Mouse (Mus musculus) limb, embryonic 15.5 days (tissue): ENCODE measurements at regions not wholly inside any gene's neighbourhood (a gene's known extent, or its start where the extent isn't known, plus 50 kb on each side); places are given as distances from the start of the nearest gene placed in this dataset.

Experiments used
- ATAC-seq: fragments of 200-750 bp; cut with Nextera tagmentation; 2 replicates; pipeline ENCODE4 v1.8.0; 2017; ENCODE audit warnings: low read depth, moderate TSS enrichment; ENCODE audit not compliant: insufficient number of reproducible peaks, low FRiP score, low TSS enrichment
- H3K27ac ChIP-seq: fragments of 300-500 bp; sonication (generic); 2 replicates; pipeline ENCODE4 v1.5.1; 2015; ENCODE audit warnings: moderate library complexity, mild to moderate bottlenecking, inconsistent platforms
- H3K27me3 ChIP-seq: fragments of 300-500 bp; sonication (generic); 2 replicates; pipeline ENCODE4 v1.6.1; 2015; ENCODE audit warnings: inconsistent platforms
- H3K36me3 ChIP-seq: fragments of 300-500 bp; sonication (generic); 2 replicates; pipeline ENCODE4 v1.6.1; 2015; ENCODE audit warnings: inconsistent platforms
- H3K4me1 ChIP-seq: fragments of 300-500 bp; sonication (generic); 2 replicates; pipeline ENCODE4 v1.6.1; 2015; ENCODE audit warnings: inconsistent platforms
- H3K4me2 ChIP-seq: fragments of 300-500 bp; sonication (generic); 2 replicates; pipeline ENCODE4 v1.6.1; 2015; ENCODE audit warnings: mild to moderate bottlenecking, inconsistent platforms
- H3K4me3 ChIP-seq: fragments of 300-500 bp; sonication (generic); 2 replicates; pipeline ENCODE4 v1.5.1; 2015; ENCODE audit warnings: mild to moderate bottlenecking, inconsistent platforms
- H3K9ac ChIP-seq: fragments of 300-500 bp; sonication (generic); 2 replicates; pipeline ENCODE4 v1.6.1; 2015; ENCODE audit warnings: inconsistent platforms
- H3K9me3 ChIP-seq: fragments of 300-500 bp; sonication (generic); 2 replicates; pipeline ENCODE4 v1.6.1; 2016; ENCODE audit warnings: inconsistent platforms
- WGBS: fragments of 180-500 bp; shearing (Covaris S2); methylation state at CpG from one replicate; pipeline ENCODE4 v1.1.7; 2015; 5-methylcytosine and 5-hydroxymethylcytosine counted together

DNA sequence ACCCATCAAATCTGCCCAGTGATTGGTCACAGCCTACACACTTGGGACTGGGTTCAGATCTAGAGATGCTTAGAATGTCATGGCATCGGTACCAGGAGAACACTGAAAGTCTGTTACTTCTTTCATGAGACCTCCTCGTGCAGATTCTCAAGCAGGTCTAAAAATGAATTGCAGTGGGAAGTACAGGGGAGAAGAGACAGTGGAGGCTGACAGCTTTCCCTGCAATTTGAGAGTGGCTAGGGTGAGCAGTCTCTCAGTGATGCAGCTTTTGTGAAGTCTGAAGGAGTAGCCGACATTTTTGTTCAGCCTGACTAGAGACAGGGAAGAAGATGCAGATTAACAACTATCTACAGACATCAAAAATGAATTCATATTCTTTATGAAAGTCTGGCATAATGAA is 112.5 kb downstream of the Fam198b start:
- Histone ChIP-seq H3K4me3 (no peak overlapping the region), H3K4me2 (no peak overlapping the region), H3K27me3 (no peaks in the 10 kb centered on the region), H3K36me3 (no peaks in the 10 kb centered on the region), H3K4me1 (no peaks in the 10 kb centered on the region), H3K9ac (no peak overlapping the region), H3K9me3 (no peaks in the 10 kb centered on the region), H3K27ac (no peak overlapping the region)
- WGBS, result 77% methylated on average over 3 of the region's 3 CpGs
- ATAC-seq, result no peak

DNA sequence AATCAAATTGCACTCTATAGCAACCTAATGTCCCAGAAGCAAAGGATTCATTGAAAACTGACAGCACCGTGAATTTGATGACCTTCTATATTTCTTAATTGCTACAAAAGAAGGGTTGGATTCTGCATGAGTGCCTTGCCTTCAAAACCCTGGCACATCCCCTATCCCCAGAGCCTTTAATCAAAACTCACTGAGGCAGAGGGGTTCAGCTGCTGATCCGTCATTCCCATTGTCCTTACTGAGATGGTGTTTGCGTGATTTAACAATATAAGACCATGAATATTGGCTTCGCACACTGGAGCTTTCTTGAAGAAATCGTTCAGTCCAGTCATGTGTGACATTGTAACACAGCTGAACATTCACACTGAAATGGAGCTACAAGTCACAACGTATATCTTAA is 118.0 kb downstream of the Fam198b start:
- no peak overlapping the region for H3K4me2 ChIP-seq
- no peak overlapping the region for H3K9ac ChIP-seq
- 86% methylated on average over 6 of the region's 6 CpGs for whole genome bisulfite sequencing
- H3K9me3 ChIP-seq, result no peaks in the 10 kb centered on the region
- H3K27ac ChIP-seq, result no peak overlapping the region
- H3K27me3 ChIP-seq, result no peaks in the 10 kb centered on the region
- H3K4me1 ChIP-seq, result no peaks in the 10 kb centered on the region
- no peak for ATAC-seq
- H3K36me3 ChIP-seq, result no peaks in the 10 kb centered on the region
- no peak overlapping the region for H3K4me3 ChIP-seq

DNA sequence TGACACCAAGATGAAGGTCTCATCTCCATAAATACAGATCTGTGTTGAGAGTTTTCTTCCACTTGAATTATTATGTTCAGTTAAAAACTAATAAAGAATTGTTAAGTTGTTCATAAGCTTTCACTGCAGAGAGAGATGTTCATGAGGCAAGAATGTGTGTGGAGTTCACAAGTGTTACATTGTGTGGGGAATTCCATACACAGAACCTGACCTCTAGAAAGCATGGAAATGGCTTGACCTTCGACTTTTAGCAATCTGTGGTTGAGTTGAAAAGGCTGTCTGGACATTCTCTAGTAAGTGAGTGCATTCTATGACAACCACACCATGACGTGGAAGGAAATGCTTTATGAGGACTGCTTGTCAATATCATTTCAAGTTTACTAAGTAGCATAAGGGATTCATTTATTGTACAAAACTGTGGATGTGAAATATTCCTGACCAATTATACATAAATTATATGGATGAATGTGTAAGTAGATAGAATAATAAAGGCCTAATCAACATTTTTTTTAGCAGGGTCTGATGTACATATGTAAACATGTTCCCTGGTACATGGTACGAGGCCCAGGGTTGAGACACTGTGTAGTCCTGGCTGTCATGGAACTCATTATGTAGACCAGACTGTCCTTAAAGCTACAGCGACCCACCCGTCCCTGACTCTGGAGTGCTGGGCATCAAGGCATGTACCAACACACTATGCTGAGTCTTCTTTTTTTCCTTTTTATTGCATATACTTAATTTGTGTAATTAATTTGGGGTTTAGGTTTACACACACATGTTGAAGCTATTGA is 119.2 kb downstream of the Fam198b start:
- Histone ChIP-seq H3K9me3 (no peaks in the 10 kb centered on the region), H3K4me3 (no peak overlapping the region), H3K4me1 (no peaks in the 10 kb centered on the region), H3K27ac (no peak overlapping the region), H3K27me3 (no peaks in the 10 kb centered on the region), H3K4me2 (no peak overlapping the region), H3K36me3 (no peaks in the 10 kb centered on the region), H3K9ac (no peak overlapping the region)
- WGBS, result 56% methylated on average over 5 of the region's 5 CpGs
- ATAC-seq, result no peak

DNA sequence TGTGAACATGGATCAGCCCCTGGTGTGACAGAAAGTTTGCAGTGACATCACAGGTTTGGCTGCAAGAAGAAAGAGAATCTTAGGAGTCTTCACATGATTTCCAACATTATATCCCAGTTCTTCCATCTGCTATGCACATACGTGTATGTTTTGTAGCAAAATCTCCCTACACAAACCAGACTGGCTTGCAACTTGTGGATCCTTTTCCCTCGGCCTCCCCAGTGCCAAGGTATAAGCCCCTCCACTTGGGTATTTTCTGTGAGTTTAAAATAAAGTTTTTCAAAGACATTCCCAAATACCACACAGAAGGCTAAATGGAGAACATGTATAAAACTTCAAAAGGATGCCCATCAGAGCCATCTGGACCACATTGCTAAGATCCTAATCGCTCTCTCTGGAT is 120.2 kb downstream of the Fam198b start:
- H3K4me3 ChIP-seq, result no peak overlapping the region
- H3K9ac ChIP-seq, result no peak overlapping the region
- H3K4me1 ChIP-seq, result no peaks in the 10 kb centered on the region
- 59% methylated on average over 3 of the region's 3 CpGs for WGBS
- no peaks in the 10 kb centered on the region for H3K27me3 ChIP-seq
- no peak overlapping the region for H3K4me2 ChIP-seq
- H3K9me3 ChIP-seq, result no peaks in the 10 kb centered on the region
- no peak overlapping the region for H3K27ac ChIP-seq
- ATAC-seq, result no peak
- no peaks in the 10 kb centered on the region for H3K36me3 ChIP-seq

DNA sequence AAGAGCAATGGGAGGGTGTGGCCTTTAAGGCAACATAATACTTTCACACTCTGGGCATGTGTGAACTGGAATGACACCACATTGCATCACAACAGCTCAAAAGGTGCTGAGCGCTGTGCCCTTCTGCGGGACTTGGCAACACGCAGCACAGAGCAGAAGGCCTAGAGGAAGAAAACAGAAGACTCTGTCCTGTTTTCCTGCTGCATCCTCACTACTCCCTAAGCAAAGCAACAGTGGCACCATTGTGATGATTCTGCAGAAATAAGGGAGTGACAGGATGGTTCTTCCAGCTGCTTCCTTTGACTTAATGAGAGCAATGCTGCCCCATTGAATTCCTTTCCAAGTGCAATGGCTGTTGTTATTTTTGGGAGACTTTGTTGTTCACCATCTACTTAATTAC is 120.6 kb downstream of the Fam198b start:
- WGBS, result 52% methylated on average over 3 of the region's 3 CpGs
- peak; percentile 44 for ATAC-seq

DNA sequence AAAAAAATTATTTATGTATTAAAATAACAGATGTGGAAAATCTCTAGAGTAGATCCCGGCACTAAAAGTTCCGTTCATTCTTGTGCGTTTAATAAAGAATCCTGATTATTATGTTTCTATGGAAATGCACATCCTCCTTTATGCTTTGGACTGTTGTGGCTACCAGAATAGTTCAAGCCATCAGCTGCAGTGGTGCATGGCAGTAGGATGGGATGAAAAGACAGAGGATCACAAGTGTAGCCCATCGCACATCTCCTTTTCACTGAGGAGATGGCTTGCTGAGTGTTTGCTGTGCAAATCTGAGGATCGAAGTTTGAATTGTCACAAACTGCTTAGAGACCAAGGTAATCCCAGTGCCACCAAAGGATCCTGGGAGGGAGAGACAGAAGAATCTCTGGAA is 121.0 kb downstream of the Fam198b start:
- WGBS, result 73% methylated on average over 5 of the region's 5 CpGs
- Histone ChIP-seq H3K27me3 (no peaks in the 10 kb centered on the region), H3K4me2 (no peak overlapping the region), H3K9ac (no peak overlapping the region), H3K36me3 (no peaks in the 10 kb centered on the region), H3K4me1 (no peaks in the 10 kb centered on the region), H3K9me3 (no peaks in the 10 kb centered on the region), H3K4me3 (no peak overlapping the region), H3K27ac (no peak overlapping the region)
- no peak for ATAC-seq

More for the DNA sequence above, 120.6 kb downstream of the Fam198b start:
- Histone ChIP-seq H3K4me1 (no peaks in the 10 kb centered on the region), H3K4me3 (no peak overlapping the region), H3K9me3 (no peaks in the 10 kb centered on the region), H3K27me3 (no peaks in the 10 kb centered on the region), H3K27ac (no peak overlapping the region), H3K4me2 (no peak overlapping the region), H3K9ac (no peak overlapping the region), H3K36me3 (no peaks in the 10 kb centered on the region)

DNA sequence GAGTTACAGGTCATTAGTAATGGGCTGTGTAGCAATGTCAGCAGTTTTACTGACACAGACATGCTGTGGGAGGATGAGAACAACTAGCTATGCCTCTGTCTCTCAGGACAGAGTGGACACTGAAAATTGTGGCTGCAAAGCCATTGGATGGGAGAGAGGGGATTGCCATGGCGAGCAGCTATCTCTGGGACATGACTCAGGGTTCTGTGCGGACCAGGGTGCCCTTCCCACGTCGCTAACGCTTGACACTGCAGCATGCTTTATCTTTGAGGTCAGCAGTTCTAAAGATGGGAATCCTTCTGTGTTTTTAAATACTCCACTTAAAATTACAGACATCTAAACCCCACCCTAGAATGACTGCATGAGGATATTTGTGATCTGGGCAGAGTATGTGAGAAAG is 121.9 kb downstream of the Fam198b start:
- 82% methylated on average over 5 of the region's 5 CpGs for WGBS

DNA sequence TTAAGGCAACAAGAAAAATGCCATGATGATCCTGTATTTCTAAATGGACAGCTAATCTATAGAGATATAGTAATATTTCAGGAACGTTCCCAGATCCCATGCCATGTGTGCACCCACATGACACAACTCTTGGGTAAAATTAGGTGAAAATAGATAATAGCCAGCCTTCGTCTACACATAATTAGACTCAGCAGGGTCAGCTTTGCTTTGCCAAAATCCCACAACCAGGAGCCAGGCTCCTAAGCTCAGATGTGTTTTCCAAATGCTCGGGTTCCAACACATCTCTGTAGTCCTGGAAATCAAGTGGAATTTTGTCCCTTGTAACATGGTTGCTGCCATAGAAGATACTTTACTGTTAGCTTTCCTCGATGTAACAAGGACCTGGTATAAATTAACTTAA is 122.7 kb downstream of the Fam198b start:
- WGBS, result 66% methylated on average over 4 of the region's 4 CpGs
- no peak overlapping the region for H3K4me3 ChIP-seq
- no peak overlapping the region for H3K9ac ChIP-seq
- ATAC-seq, result no peak
- no peaks in the 10 kb centered on the region for H3K27me3 ChIP-seq
- no peaks in the 10 kb centered on the region for H3K4me1 ChIP-seq
- H3K9me3 ChIP-seq, result no peaks in the 10 kb centered on the region
- H3K4me2 ChIP-seq, result no peak overlapping the region
- H3K27ac ChIP-seq, result no peak overlapping the region
- H3K36me3 ChIP-seq, result no peaks in the 10 kb centered on the region

More for the DNA sequence above, 121.9 kb downstream of the Fam198b start:
- H3K4me3 ChIP-seq, result no peak overlapping the region
- ATAC-seq, result no peak
- H3K27me3 ChIP-seq, result no peaks in the 10 kb centered on the region
- H3K9ac ChIP-seq, result no peak overlapping the region
- no peak overlapping the region for H3K27ac ChIP-seq
- H3K4me1 ChIP-seq, result no peaks in the 10 kb centered on the region
- H3K36me3 ChIP-seq, result no peaks in the 10 kb centered on the region
- H3K4me2 ChIP-seq, result no peak overlapping the region
- no peaks in the 10 kb centered on the region for H3K9me3 ChIP-seq

DNA sequence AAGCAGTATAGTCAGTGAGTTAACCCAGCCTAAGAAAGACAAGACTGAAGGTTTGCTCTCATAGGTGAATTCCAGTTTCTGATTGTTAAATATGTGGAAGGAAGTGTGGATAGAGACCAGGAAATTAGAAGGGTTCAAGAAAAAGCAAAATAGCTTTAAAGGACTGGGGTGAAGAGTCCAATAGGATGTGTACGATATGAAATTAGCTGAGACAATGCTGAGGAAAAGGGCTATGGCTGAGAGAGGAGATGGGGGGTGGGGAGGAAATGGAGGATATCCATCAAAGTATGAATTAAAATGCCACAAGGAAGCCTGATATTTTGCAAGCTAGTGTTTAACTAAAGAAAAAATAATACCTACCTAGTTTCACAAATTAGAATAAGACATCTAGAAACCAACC is 124.9 kb downstream of the Fam198b start:
- H3K9ac ChIP-seq, result no peak overlapping the region
- H3K27me3 ChIP-seq, result no peaks in the 10 kb centered on the region
- no peak overlapping the region for H3K4me2 ChIP-seq
- no peaks in the 10 kb centered on the region for H3K36me3 ChIP-seq
- WGBS, result 90% methylated on average over 1 of the region's 1 CpGs
- ATAC-seq, result no peak
- no peak overlapping the region for H3K27ac ChIP-seq
- H3K4me1 ChIP-seq, result no peaks in the 10 kb centered on the region
- H3K9me3 ChIP-seq, result no peaks in the 10 kb centered on the region
- no peak overlapping the region for H3K4me3 ChIP-seq

DNA sequence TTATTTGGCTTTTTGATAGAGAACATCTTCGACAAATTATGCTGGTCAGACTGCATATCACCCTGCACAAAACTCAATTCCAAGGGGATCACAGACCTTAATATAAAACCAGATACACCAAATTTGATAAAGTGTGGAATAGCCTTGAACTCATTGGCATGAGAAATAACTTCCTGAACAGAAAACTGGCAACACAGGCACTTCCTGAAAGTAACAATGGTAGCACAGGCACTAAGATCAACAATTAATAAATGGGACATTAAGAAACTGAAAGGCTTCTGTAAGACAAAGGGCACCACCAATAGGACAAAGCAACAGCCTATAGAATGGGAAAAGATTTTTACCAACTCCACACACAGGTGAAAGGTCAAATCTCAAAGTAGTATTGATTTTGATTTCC is 141.5 kb downstream of the Fam198b start:
- H3K4me2 ChIP-seq, result no peak overlapping the region
- no peak overlapping the region for H3K27ac ChIP-seq
- H3K9me3 ChIP-seq, result no peaks in the 10 kb centered on the region
- H3K4me3 ChIP-seq, result no peak overlapping the region
- 89% methylated on average over 1 of the region's 1 CpGs for WGBS
- no peaks in the 10 kb centered on the region for H3K27me3 ChIP-seq
- H3K9ac ChIP-seq, result no peak overlapping the region
- H3K4me1 ChIP-seq, result no peaks in the 10 kb centered on the region
- no peaks in the 10 kb centered on the region for H3K36me3 ChIP-seq
- ATAC-seq, result no peak

DNA sequence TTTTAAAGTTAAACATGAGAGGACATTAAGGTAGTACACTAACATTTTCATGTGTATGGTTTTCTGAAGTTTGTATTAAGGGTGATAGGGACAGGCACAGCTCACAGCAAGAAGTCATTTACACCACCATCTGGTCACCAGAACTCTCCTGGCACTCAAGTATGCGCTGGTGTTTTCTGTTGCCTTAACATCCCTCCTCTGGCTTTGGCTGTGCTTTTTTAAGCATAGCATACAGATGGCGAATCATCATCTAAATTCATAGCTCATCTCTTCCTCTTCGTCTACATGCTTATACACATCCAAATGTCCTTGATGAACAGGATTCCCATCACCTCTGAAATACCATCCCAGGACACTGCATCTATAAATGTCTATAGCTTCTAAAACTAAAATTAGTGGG is 148.7 kb downstream of the Fam198b start:
- no peaks in the 10 kb centered on the region for H3K9me3 ChIP-seq
- ATAC-seq, result no peak
- H3K4me1 ChIP-seq, result no peaks in the 10 kb centered on the region
- H3K27ac ChIP-seq, result no peak overlapping the region
- no peak overlapping the region for H3K4me3 ChIP-seq
- WGBS, result 51% methylated on average over 3 of the region's 3 CpGs
- H3K4me2 ChIP-seq, result no peak overlapping the region
- no peaks in the 10 kb centered on the region for H3K27me3 ChIP-seq
- H3K9ac ChIP-seq, result no peak overlapping the region
- H3K36me3 ChIP-seq, result no peaks in the 10 kb centered on the region

DNA sequence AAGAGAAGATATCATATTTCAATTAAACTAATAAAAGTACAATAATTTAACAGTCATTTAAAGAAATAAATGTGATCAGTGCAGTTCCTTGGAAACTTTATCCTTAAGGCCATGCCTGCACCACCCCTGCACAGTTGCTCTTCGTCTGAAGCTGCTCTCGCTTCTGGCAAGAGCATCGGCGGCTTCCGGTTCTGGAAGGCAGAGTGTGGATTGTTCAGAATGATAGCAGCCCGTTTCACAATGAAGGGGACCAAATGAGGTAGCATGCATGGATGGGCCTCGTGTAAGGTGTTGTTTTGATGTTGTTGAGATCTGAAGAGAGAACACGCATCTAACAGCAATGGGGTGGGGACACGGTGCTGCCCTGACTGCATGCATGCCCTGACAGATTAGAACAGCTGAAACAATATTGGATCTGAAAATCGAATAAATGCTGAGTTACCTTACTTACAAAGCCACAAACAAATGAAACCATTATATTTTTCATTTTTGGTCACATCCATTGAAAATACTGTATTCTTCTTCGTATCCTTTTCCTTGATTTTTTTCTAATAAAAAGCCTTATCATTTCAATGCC is 154.3 kb downstream of the Fam198b start:
- Histone ChIP-seq H3K9me3 (no peaks in the 10 kb centered on the region), H3K4me1 (no peaks in the 10 kb centered on the region), H3K4me2 (no peak overlapping the region), H3K4me3 (no peak overlapping the region), H3K27ac (no peak overlapping the region), H3K27me3 (no peaks in the 10 kb centered on the region), H3K36me3 (no peaks in the 10 kb centered on the region), H3K9ac (no peak overlapping the region)
- WGBS, result 65% methylated on average over 11 of the region's 11 CpGs
- ATAC-seq, result no peak
